Comparison of ENCODE assay signal across 8 mouse cellular contexts in genomic region chr4:154797834-154798233, GRCm38 (mm10). TPM values are rescaled to one million over a fixed set of nuclear protein-coding genes. Genes with fewer than 3 reads are reported as not detected.
DNase-seq lines count a peak whose midpoint lies in the region; ATAC-seq and TF ChIP-seq lines count a peak whose summit lies in the region.

No protein-coding gene starts in this region.

- no peak overlapping the region for H3K27ac ChIP-seq in forebrain, embryonic 14.5 days (ENCODE audit: low read depth, low read length)
- no peak overlapping the region for H3K27ac ChIP-seq in forebrain, embryonic 13.5 days
- H3K27ac ChIP-seq in cortical plate, adult 2 months (ENCODE audit: insufficient read depth, low read length), result no peak overlapping the region
- H3K27ac ChIP-seq in lung, postnatal 0 days (ENCODE audit: low read length), result no peak overlapping the region

- peaks cover 3% of the 10 kb centered on the region; the same call in 1 of the 2 replicates for H3K4me1 ChIP-seq in forebrain, embryonic 14.5 days (ENCODE audit: control insufficient read depth, insufficient read depth, low read length)
- H3K4me1 ChIP-seq in forebrain, embryonic 13.5 days, result peaks cover 10% of the 10 kb centered on the region
- no peaks in the 10 kb centered on the region for H3K4me1 ChIP-seq in cortical plate, adult 2 months (ENCODE audit: control insufficient read depth, insufficient read depth, low read length)
- no peaks in the 10 kb centered on the region for H3K4me1 ChIP-seq in lung, postnatal 0 days (ENCODE audit: insufficient read depth, low read depth, low read length)

- no peak overlapping the region for H3K4me3 ChIP-seq in forebrain, embryonic 14.5 days (ENCODE audit: low read depth, low read length)
- H3K4me3 ChIP-seq in forebrain, embryonic 13.5 days, result no peak overlapping the region
- no peak overlapping the region for H3K4me3 ChIP-seq in cortical plate, adult 2 months (ENCODE audit: insufficient read depth, low read length)
- no peak overlapping the region for H3K4me3 ChIP-seq in lung, postnatal 0 days (ENCODE audit: low read depth, low read length)

- H3K27me3 ChIP-seq in forebrain, embryonic 14.5 days (replicated peaks; ENCODE audit: control insufficient read depth, insufficient read depth, low read length), result no peaks in the 10 kb centered on the region; the same call in 1 of the 2 replicates
- peaks cover 32% of the 10 kb centered on the region for H3K27me3 ChIP-seq in forebrain, embryonic 13.5 days
- H3K27me3 ChIP-seq in lung, postnatal 0 days (replicated peaks; ENCODE audit: insufficient read depth, low read length), result no peaks in the 10 kb centered on the region

- peak; percentile 84 for TF ChIP-seq CTCF in cortical plate, adult 2 months (IDR thresholded peaks at IDR 0.05; ENCODE audit: extremely low read depth, insufficient read depth, low read length)
- peak; percentile 91 for TF ChIP-seq CTCF in lung, postnatal 0 days (IDR thresholded peaks at IDR 0.05)

- WGBS in forebrain, embryonic 14.5 days, result 5% methylated on average over 4 of the region's 4 CpGs
- WGBS in forebrain, embryonic 13.5 days, result 8% methylated on average over 4 of the region's 4 CpGs
- 6% methylated on average over 4 of the region's 4 CpGs for WGBS in lung, postnatal 0 days

- H3K36me3 ChIP-seq in forebrain, embryonic 14.5 days (ENCODE audit: control insufficient read depth, insufficient read depth, low read length), result no peaks in the 10 kb centered on the region
- no peaks in the 10 kb centered on the region for H3K36me3 ChIP-seq in forebrain, embryonic 13.5 days (ENCODE audit: poor library complexity, severe bottlenecking)
- H3K36me3 ChIP-seq in lung, postnatal 0 days (ENCODE audit: insufficient read depth, low read length), result no peaks in the 10 kb centered on the region

- no peak for TF ChIP-seq POLR2A in cortical plate, adult 2 months (IDR thresholded peaks at IDR 0.05; ENCODE audit: extremely low read depth, insufficient read depth, low read length)

- ATAC-seq in forebrain, embryonic 14.5 days, result no peak
- no peak for ATAC-seq in forebrain, embryonic 13.5 days
- ATAC-seq in lung, postnatal 0 days, result no peak

- DNase-seq in forebrain, embryonic 14.5 days (ENCODE audit: low spot score), result peak; percentile 83
- peak; percentile 43 for DNase-seq in urinary bladder, postnatal 25 days (ENCODE audit: low spot score)
- DNase-seq in urinary bladder, postnatal 4 days (ENCODE audit: low spot score in 2 of 2), result no peak
- peak; percentile 75 to 81 for DNase-seq in kidney, postnatal 4 days
- DNase-seq in lung, postnatal 0 days (ENCODE audit: low spot score), result peak; percentile 69
- DNase-seq in spleen, adult 12 weeks (ENCODE audit: low spot score), result peak; percentile 18

- TF ChIP-seq EP300 in lung, postnatal 0 days (IDR thresholded peaks at IDR 0.05), result no peak

- H3K4me2 ChIP-seq in forebrain, embryonic 14.5 days (ENCODE audit: low read length), result no peak overlapping the region
- H3K4me2 ChIP-seq in forebrain, embryonic 13.5 days, result no peak overlapping the region
- no peak overlapping the region for H3K4me2 ChIP-seq in lung, postnatal 0 days (replicated peaks; ENCODE audit: low read depth, low read length)

- H3K9ac ChIP-seq in forebrain, embryonic 14.5 days (ENCODE audit: low read length), result no peak overlapping the region
- H3K9ac ChIP-seq in forebrain, embryonic 13.5 days, result no peak overlapping the region
- no peak overlapping the region for H3K9ac ChIP-seq in lung, postnatal 0 days (replicated peaks; ENCODE audit: low read depth)

- H3K9me3 ChIP-seq in forebrain, embryonic 14.5 days (replicated peaks; ENCODE audit: control insufficient read depth, low read length), result no peaks in the 10 kb centered on the region
- H3K9me3 ChIP-seq in forebrain, embryonic 13.5 days (replicated peaks), result no peaks in the 10 kb centered on the region
- no peaks in the 10 kb centered on the region for H3K9me3 ChIP-seq in lung, postnatal 0 days (ENCODE audit: low read length)

RNA-seq across cellular contexts. Expression of gene Ttc34, which starts 39.4 kb away (rescaled TPM):
- 0.85 and 1.5 TPM in 2 replicates for polyA plus RNA-seq in forebrain, embryonic 14.5 days (2014; fragmentation: Nextera tagmentation; extraction: Ambion mirVana)
- polyA plus RNA-seq in forebrain, embryonic 13.5 days (2015; fragmentation: Nextera tagmentation; extraction: Ambion mirVana), result 0.31 and 0.45 TPM in 2 replicates
- polyA plus RNA-seq in cortical plate, adult 2 months (2012; rRNA removed), result 2.3 and 2.5 TPM in 2 replicates
- polyA plus RNA-seq in lung, postnatal 0 days (2015; fragmentation: Nextera tagmentation; extraction: Ambion mirVana), result 0.54 and 0.56 TPM in 2 replicates

Comparison
In these comparisons a context has a peak if more than half of its experiments do, and no peak if none do; other contexts are left out.
1. DNase-seq: peak in forebrain, embryonic 14.5 days (single experiment), urinary bladder, postnatal 25 days (single experiment), kidney, postnatal 4 days (2 of 2), lung, postnatal 0 days (single experiment) and spleen, adult 12 weeks (single experiment); none in urinary bladder, postnatal 4 days (0 of 2).